Mouse (Mus musculus) layer of hippocampus, postnatal 36 days (tissue): ENCODE results near the gene Mrpl37. TPM values are rescaled to one million over a fixed set of nuclear protein-coding genes. Genes with fewer than 3 reads are reported as not detected.
A peak's percentile ranks its signal among the peaks of the same experiment; 100 is the strongest.

Experiments
- DNase-seq, 2 experiments: peaks; one replicate each; pipeline ENCODE4 v3.0.0; 2022
- total RNA-seq, 2 experiments: library from RNA; stranded (reverse); gene quantifications; 2 replicates each; pipeline ENCODE4 v1.2.3; 2021

Mrpl37 gene
- total RNA-seq, 2 experiments from 2014 or later = 60.4 to 62.9 TPM

DNA sequence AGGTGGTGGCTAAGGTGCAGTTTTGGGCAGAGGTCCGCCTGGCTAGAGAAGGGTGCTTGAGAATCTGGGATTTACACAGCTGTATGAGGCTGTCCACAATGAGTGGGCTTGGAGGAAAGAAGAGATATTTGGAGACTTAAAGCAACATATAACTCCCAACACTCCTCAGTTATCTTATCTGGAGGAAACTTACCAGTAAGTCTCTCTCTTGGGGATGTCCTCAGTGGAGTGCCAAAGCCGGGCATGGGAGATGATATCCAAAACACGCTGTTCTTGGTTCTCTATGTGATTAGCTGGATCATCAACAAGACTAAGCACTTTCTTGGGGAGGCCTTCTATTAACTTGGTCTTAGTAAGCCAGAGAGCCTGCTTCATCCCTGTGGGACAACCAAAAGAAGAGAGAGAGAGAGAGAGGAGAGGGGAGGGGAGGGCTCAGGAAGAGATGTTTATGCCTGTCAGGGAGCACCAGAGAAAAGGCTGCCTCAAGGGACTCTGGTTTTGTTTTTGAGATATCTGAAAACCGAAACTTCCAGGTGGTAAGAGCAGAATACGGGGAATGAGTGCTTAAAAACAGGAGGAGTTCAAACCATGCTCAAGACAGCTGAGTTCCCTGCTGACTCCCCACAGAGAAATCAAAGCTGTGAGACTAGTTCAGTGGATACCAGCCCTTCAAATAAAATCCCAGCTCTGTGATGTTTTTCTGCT lies 2.1 kb downstream of the Mrpl37 start:
- no peak for DNase-seq

GRCm38 (mm10) chr4:107063214-107063613 lies 3.5 kb downstream of the Mrpl37 start:
- no peak for DNase-seq

GRCm38 (mm10) chr4:107061560-107061959 lies 5.1 kb downstream of the Mrpl37 start:
- no peak for DNase-seq

DNA sequence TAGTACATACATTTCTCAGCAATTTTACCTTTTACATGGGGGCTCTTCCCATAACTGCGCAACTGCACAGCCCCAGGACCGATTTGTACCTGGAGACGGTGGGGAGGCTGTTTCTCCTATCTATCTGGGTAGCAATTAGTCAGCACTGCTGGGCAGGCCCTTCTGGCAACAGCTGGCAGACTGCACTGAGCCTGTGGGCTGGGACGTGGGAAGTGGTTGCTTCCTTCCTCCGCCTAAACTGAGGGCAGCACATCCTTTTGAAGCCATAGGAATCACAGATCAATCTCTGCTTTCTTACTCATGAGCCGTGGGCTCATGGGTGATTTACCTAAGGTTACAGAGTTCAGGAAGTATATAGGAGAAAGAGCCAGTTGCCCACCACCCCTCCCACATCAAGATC lies 7.9 kb downstream of the Mrpl37 start:
- DNase-seq = no peak

- no peak for DNase-seq
These were observed 8.3 kb downstream of the Mrpl37 start for GRCm38 (mm10) chr4:107058346-107058745.

DNA sequence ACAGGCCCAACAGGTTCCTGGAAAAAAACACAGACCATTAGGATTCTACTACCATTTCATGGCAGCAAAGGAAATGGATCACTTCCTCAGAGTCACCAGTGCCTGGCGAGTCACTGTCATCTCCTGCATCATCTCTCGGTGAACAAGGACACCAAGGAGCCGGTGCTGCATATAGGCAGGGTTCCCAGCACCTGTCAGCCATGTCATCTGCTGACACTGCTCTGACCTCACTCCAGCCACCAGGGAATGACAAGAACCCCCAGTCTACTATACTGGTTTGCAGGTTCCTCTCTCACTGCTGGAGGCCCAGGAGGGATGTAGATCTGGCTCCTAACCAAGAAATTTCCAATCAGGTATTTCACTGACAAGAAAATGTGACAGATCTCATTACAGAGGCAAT lies 10.6 kb downstream of the Mrpl37 start:
- DNase-seq = no peak

GRCm38 (mm10) chr4:107052962-107053553 lies 13.6 kb downstream of the Mrpl37 start:
- no peak for DNase-seq

GRCm38 (mm10) chr4:107051889-107052288 lies 14.8 kb downstream of the Mrpl37 start:
- DNase-seq = no peak

GRCm38 (mm10) chr4:107048568-107049162 lies 18.0 kb downstream of the Mrpl37 start:
- DNase-seq = peak; percentile 42 to 48

- DNase-seq = no peak
These were observed 18.9 kb downstream of the Mrpl37 start for GRCm38 (mm10) chr4:107047806-107048205.

DNA sequence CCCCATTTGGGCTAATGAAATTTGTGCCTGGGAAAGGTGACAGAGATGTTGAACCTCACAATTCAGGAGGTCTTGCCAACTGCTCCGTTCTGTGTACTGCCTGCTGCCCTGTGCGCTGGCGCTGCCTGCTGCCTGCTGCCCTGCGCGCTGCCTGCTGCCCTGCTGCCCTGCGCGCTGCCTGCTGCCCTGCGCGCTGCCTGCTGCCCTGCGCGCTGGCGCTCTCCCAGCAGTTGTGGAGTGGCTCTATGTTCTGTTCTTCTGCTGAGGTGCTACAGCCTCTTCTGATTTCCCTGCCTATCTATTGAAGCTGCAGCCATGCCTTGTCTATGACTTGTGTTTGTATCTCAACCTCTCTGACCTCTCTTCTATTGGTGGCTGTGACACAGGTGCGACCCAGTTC lies 21.5 kb downstream of the Mrpl37 start:
- no peak for DNase-seq

- DNase-seq = no peak
These were observed 24.4 kb downstream of the Mrpl37 start for GRCm38 (mm10) chr4:107042304-107042703.

DNA sequence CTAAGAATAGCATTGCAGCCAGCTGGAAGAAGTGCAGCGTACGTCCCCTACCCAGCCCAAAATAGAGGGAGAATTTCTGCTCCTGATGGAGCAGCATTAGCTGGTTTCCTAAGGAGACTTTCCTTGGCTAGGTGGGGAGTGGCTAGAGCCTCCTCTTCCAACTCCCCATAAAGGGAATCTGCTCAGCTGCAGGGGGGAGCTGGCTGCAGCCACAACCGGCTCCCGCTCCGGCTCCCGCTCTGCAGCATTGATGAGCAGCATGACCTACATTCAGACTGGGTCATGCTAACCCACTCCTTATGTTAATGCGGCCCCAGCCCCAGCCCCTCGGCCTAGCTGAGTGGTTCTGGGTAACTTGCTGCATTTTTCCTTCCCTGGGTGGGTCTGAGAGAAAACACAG lies 27.4 kb downstream of the Mrpl37 start:
- DNase-seq = no peak

GRCm38 (mm10) chr4:107038303-107038702 lies 28.4 kb downstream of the Mrpl37 start:
- no peak for DNase-seq

DNA sequence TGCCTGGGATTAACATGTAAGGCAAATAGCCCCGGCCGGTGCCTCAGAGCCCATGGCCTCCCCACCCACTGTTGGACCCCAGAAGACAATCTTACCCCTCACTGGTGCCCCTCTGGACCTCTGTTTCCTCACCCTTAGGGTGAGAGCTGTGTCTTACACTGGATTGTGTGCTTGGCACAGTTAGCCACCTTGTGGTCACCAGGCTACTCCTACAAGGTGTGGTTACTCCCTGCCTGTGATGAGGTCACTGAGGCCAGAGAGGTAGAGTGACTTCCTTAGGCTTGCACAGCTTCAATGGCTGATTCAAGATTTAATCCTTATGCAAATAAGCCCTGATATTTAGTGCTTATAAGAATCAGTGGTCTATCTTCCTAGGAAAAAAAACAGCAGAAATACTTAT lies 29.7 kb downstream of the Mrpl37 start:
- no peak for DNase-seq

DNA sequence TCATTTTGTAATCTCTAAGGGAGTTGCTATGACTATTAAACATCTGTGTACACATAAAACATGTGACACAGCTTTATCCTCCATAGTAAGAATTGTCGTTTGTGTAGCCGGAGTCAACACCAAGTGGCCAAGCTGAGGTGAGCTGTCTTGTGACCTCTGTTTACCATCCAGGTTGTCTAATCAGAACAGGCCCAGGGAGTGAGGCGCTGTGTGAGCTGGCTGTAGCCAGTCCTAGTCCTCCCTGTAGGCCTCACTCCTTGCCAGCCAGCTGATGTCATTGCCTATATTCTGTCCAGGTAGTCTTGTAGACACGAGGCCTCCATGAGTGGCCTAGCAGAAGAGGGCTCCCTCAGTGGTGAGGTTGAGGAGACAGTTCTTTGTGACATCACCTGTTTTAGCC lies 31.0 kb downstream of the Mrpl37 start:
- DNase-seq = no peak

GRCm38 (mm10) chr4:107026451-107026850 lies 40.2 kb downstream of the Mrpl37 start:
- DNase-seq = no peak

DNA sequence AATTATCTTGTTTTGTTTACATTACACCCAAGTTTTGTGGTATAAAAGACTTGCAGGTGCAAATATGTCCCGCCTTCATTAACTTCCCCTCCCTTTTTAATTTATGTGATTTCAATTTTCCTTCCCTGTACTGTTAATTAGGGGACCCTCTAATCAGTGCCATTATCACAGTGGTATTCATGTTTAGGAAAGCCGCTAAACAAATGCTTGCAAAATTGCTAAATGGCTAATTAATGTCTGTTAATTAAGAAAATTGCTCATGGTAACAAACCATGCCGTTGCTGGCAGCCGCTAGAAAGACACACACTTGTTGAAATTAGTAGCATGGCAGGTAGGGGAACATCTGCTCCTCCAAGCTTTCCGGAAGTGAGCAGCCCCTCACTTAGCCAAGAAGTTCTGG lies 41.3 kb downstream of the Mrpl37 start:
- no peak for DNase-seq

GRCm38 (mm10) chr4:107024899-107025298 lies 41.8 kb downstream of the Mrpl37 start:
- no peak for DNase-seq

GRCm38 (mm10) chr4:107021464-107021863 lies 45.2 kb downstream of the Mrpl37 start:
- DNase-seq = no peak

DNA sequence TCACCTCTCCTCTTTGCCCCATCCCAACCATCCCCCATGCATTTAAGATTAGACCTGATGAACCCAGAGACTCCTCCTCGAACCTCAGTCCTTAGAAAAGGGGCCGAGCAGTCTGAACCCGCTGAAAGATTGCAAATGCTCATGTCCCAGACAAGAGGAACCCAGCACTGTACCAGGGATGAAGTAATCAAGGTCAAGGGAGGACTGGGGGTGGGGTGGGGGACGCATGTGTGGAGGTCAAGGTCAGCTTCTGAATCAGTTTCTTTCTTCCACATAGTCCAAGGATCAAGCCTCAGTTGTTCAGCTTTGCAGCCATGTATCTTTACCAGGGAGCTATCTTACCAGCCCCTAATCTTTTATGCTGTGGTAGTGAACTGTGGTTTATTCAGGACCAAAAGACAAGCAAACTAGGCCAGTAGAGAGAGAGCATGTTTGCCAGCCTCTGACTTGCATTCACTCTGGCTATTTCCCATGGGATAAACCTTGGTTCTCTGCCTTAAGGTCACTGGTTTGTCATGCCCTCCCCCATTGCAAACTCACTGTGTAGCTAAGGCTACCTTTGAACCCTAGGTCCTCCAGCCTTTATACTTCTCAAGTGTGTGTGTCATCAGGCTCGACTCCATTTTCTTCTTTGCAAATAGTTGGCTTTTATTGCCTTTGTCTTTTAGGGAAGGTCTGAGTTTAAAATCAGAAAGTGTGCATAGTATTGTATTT lies 46.2 kb downstream of the Mrpl37 start:
- no peak for DNase-seq

- DNase-seq = peak; percentile 38 to 62
These were observed 47.6 kb downstream of the Mrpl37 start for GRCm38 (mm10) chr4:107019027-107019426.

DNA sequence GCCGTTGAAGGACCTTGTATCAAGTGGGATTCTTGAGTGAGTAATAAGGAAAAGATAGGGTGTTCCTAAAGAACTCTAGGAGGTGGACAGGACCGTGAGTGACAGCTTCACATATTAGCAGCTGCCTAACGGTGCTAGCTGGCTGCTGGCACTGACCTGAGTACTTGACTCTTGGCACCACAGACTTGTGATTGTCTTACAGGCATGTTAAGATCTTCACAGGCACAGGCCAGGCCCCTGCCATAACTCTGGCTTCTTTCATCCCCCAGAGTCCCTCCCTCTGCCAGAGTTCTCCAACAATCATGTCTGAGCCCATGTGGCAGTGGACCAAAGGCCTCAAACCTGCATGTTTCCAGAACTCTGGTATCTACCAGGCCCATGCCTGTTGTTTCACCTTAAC lies 48.1 kb downstream of the Mrpl37 start:
- DNase-seq = no peak
